Mouse (Mus musculus): ENCODE measurements around the gene Adsl.

DNA sequence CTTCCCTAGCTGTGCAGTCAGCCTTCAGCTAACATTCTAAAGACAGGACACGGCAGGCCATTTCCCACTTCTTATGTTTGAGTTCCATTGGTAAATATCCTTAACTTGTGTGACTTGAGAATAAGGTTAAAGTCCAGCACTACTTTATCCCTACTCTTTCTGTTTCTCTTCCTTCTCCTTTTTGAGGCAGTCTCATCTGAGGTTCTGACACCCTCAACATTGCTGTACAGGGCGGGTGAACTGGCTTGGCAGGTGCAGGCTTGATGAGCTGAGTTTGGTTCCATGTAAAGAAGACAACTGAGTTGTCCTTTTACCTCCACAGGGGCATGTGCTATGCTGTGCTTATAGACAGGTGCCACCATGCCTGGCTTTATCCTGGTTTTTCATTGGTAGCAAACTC, 35.0 kb downstream of the Adsl start:
- no peak for TF ChIP-seq CTCF (IDR thresholded peaks at IDR 0.05; ENCODE audit: low read depth)
- no peak for TF ChIP-seq EP300 (IDR thresholded peaks at IDR 0.05; ENCODE audit: low read depth)
